Comparison of ENCODE assay signal across 20 mouse cellular contexts in the genomic region with DNA sequence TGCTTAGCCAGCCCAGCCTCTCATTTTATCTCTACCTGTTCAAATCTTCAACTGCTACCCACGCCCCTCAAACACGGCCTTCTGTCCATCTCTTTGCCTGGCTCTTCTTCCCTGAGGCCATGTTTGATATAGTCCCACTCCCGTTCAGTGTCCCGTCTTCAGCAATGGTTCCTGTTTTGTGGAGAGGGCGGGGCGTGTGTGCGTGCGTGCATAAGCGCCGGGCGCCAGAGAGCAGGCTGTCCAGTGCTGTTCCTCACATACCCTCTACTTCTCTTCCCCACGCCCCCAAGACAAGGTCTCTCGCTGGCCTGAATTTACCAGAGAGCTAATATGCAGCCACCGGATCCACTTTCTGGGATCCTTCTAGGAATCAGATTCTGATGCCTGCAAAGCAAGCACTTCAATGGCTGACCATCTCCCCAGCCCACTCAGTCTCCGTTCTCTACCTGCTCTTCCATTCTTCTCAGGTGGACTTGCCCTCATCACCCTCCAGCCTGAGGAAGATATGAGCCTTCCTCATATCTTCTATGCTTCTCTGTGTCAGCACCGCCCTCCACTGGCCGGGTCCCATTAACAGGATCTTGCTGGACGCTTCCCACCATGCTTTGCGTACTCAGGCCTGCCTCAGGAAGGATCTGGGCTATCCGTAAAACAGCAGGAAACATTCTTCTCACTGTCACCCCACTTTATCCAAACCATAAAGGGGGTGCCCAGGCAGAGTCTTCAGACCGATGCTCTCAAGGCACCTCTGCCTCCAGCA. TPM values are rescaled to one million over a fixed set of nuclear protein-coding genes. Genes with fewer than 3 reads are reported as not detected.
DNase-seq lines count a peak whose midpoint lies in the region; ATAC-seq and TF ChIP-seq lines count a peak whose summit lies in the region.
"Had no signal": no experiment of that assay in that cellular context is flagged by ENCODE, and none has a peak within 500 bp of the region (broad histone marks: within the 10 kb centered on the region; RNA-seq: fewer than 3 reads in every experiment).

No protein-coding gene starts in this region.

- dilution Hi-C loops in CH12.LX (cut with MboI; ENCODE audit: extremely low pct_ligation_motif_present, extremely low pct_unique_long_range_greater_than_20kb, low sequenced_read_pairs), result no loop called here

- in situ Hi-C loops in CH12.LX (cut with MboI; ENCODE audit: low pct_ligation_motif_present, low pct_unique_long_range_greater_than_20kb, low sequenced_read_pairs), result no loop called here

- peak; percentile 41 for TF ChIP-seq RAD21 in CH12.LX (IDR thresholded peaks at IDR 0.05; ENCODE audit: low read depth, low read length)

- H3K9ac ChIP-seq in CH12.LX (ENCODE audit: insufficient read depth, low read depth), result no peak overlapping the region
- no peak overlapping the region for H3K9ac ChIP-seq in ES-Bruce4 (ENCODE audit: low read depth, poor library complexity, severe bottlenecking)
- H3K9ac ChIP-seq: forebrain, embryonic 15.5 days; heart, embryonic 13.5 days; kidney, embryonic 15.5 days; midbrain, embryonic 13.5 days had no signal

- H3K27ac ChIP-seq in left cerebral cortex, adult 2 months, result no peak overlapping the region
- H3K27ac ChIP-seq in CH12.LX (ENCODE audit: insufficient read depth, low read depth) (no peak overlapping the region), ES-Bruce4 (ENCODE audit: insufficient read depth, low read length) (no peak overlapping the region)
- H3K27ac ChIP-seq: forebrain, embryonic 15.5 days; heart, embryonic 13.5 days; kidney, embryonic 15.5 days; midbrain, embryonic 13.5 days had no signal

- H3K4me1 ChIP-seq in CH12.LX (ENCODE audit: control insufficient read depth in 1 of 2, insufficient read depth in 2 of 2) (peaks cover 0 to 2% of the 10 kb centered on the region in 2 experiments; a peak in 2 of 4 replicates), ES-Bruce4 (ENCODE audit: control insufficient read depth, insufficient read depth, low read length) (peaks cover 3% of the 10 kb centered on the region)
- H3K4me1 ChIP-seq: forebrain, embryonic 15.5 days; midbrain, embryonic 13.5 days had no signal

- no peak for DNase-seq in left cerebral cortex, adult 2 months (ENCODE audit: extremely low spot score in 1 of 2, low spot score in 2 of 2)
- no peak for DNase-seq in left cerebral cortex, adult 18-20 months (ENCODE audit: low spot score in 2 of 2)
- no peak for DNase-seq in CH12.LX (ENCODE audit: extremely low read depth)
- no peak for DNase-seq in natural killer cell, adult 2 months (ENCODE audit: low spot score in 2 of 2)
- no peak for DNase-seq in adrenal gland, postnatal 25 days
- DNase-seq: cerebellum, adult 11-12 months; cerebellum, postnatal 36 days; lung, adult 18-20 months; retina, postnatal 1 day had no signal

- intact Hi-C loops in left cerebral cortex, adult 2 months (cut with DNase I), result loop anchor here (10.0 kb wide), 1 partner anchor 669 kb away; no protein-coding TSS in a partner anchor

- no peaks in the 10 kb centered on the region for H3K27me3 ChIP-seq in CH12.LX (replicated peaks)
- no peaks in the 10 kb centered on the region for H3K27me3 ChIP-seq in ES-Bruce4 (ENCODE audit: control insufficient read depth, insufficient read depth, low read length, poor library complexity, severe bottlenecking)
- H3K27me3 ChIP-seq: forebrain, embryonic 15.5 days; heart, embryonic 13.5 days; midbrain, embryonic 13.5 days had no signal

- TF ChIP-seq EP300 in CH12.LX (IDR thresholded peaks at IDR 0.05; ENCODE audit: low read length) (no peak), ES-Bruce4 (IDR thresholded peaks at IDR 0.05; ENCODE audit: insufficient read depth, low read depth, low read length) (no peak)

- TF ChIP-seq POLR2A in CH12.LX (IDR thresholded peaks at IDR 0.05; ENCODE audit: low read depth, low read length) (no peak), ES-Bruce4 (IDR thresholded peaks at IDR 0.05; ENCODE audit: insufficient read depth, low read length) (no peak)

- peak; percentile 11; the same call in 1 of the 2 replicates for TF ChIP-seq CTCF in left cerebral cortex, adult 2 months (IDR thresholded peaks at IDR 0.05)
- peak in 1 of 2 experiments; percentile 31; a peak in 1 of 4 replicates for TF ChIP-seq CTCF in CH12.LX (conservative IDR thresholded peaks at IDR 0.05 in 1 of 2, IDR thresholded peaks at IDR 0.05 in 1 of 2; ENCODE audit: low read depth in 2 of 2, low read length in 2 of 2)
- peak; percentile 60 for TF ChIP-seq CTCF in ES-Bruce4 (IDR thresholded peaks at IDR 0.05; ENCODE audit: low read depth, low read length)

- no peak overlapping the region for H3K4me2 ChIP-seq in CH12.LX (ENCODE audit: insufficient read depth, low read depth, poor library complexity, severe bottlenecking)
- H3K4me2 ChIP-seq: forebrain, embryonic 15.5 days; heart, embryonic 13.5 days; kidney, embryonic 15.5 days; midbrain, embryonic 13.5 days had no signal

- H3K36me3 ChIP-seq in CH12.LX (replicated peaks in 1 of 2; ENCODE audit: control insufficient read depth in 1 of 2, insufficient read depth in 1 of 2, low read length in 1 of 2) (no peaks in the 10 kb centered on the region), ES-Bruce4 (ENCODE audit: control insufficient read depth, insufficient read depth, low read length, poor library complexity, severe bottlenecking) (no peaks in the 10 kb centered on the region)
- H3K36me3 ChIP-seq: forebrain, embryonic 15.5 days; heart, embryonic 13.5 days; kidney, embryonic 15.5 days; midbrain, embryonic 13.5 days had no signal

- no peaks in the 10 kb centered on the region for H3K79me2 ChIP-seq in CH12.LX (replicated peaks; ENCODE audit: control insufficient read depth, extremely low read depth, insufficient read depth, poor library complexity, severe bottlenecking)

- no peak overlapping the region for H3K4me3 ChIP-seq in left cerebral cortex, adult 2 months
- no peak overlapping the region for H3K4me3 ChIP-seq in CH12.LX (replicated peaks in 1 of 3; ENCODE audit: low read depth in 2 of 3, low read length in 2 of 3, poor library complexity in 1 of 3)
- peak overlapping the region; percentile 51 for H3K4me3 ChIP-seq in ES-Bruce4 (ENCODE audit: low read depth, low read length)
- H3K4me3 ChIP-seq: erythroblast, embryonic 14.5 days; forebrain, embryonic 15.5 days; heart, embryonic 13.5 days; kidney, embryonic 15.5 days; midbrain, embryonic 13.5 days; myocyte had no signal

- H3K9me3 ChIP-seq in CH12.LX (replicated peaks; ENCODE audit: low read length) (peaks cover 3% of the 10 kb centered on the region), ES-Bruce4 (replicated peaks; ENCODE audit: control insufficient read depth, insufficient read depth, low read length, poor library complexity, severe bottlenecking) (no peaks in the 10 kb centered on the region)
- H3K9me3 ChIP-seq: forebrain, embryonic 15.5 days; heart, embryonic 13.5 days; kidney, embryonic 15.5 days; midbrain, embryonic 13.5 days had no signal

- ATAC-seq in common myeloid progenitor, adult 5-6 weeks (replicated peaks; ENCODE audit: low read depth, poor library complexity, severe bottlenecking), result 0 out of 2 replicates have a peak, but pooled peaks have one; percentile 15
- ATAC-seq: CD4-positive, CD25-positive, alpha-beta regulatory T cell, adult 4 months; forebrain, embryonic 15.5 days; midbrain, embryonic 13.5 days had no signal

TF ChIP-seq in CH12.LX, 34 proteins besides CTCF, POLR2A, EP300 and RAD21:
- TF ChIP-seq IRF4 (IDR thresholded peaks at IDR 0.05; ENCODE audit: low read depth, low read length), result no peak
- peak; percentile 7; the same call in 1 of the 2 replicates for TF ChIP-seq SMC3 (IDR thresholded peaks at IDR 0.05; ENCODE audit: low read depth, low read length)

RNA-seq across cellular contexts. Expression of a gene that starts 21.7 kb away (rescaled TPM):
- 1 to 10 TPM; 4.7 to 5.2 TPM for total RNA-seq in left cerebral cortex, adult 2 months (2021)
- total RNA-seq in left cerebral cortex, adult 18-20 months (2021), result 1 to 10 TPM; 4.9 to 5.0 TPM
- total RNA-seq in CH12.LX (2012; rRNA removed), result not detected in 2 replicates
- not detected in 2 replicates for total RNA-seq in CH12.LX (2014; rRNA removed)
- polyA plus RNA-seq in CH12.LX (2012; ENCODE audit: insufficient read length, low read depth), result not detected in 2 replicates
- polyA plus RNA-seq in ES-Bruce4 (2011; ENCODE audit: insufficient read depth, insufficient read length, low read depth, missing spikeins), result 1.2 and 1.9 TPM in 2 replicates
- total RNA-seq in common myeloid progenitor, adult 5-6 weeks (2017), result not detected in 2 replicates
- 1.7 and 2.0 TPM in 2 replicates for total RNA-seq in adrenal gland, postnatal 25 days (2021)
- total RNA-seq: hematopoietic stem cell, adult 5-6 weeks; neutrophil, adult 5-6 weeks had no signal
- polyA plus RNA-seq: CD4-positive, CD25-positive, alpha-beta regulatory T cell, adult 4 months had no signal
